Mouse (Mus musculus) lung, postnatal 0 days (tissue): Measurements from ENCODE around the gene Pno1.

ENCODE experiments used
- CTCF ChIP-seq: IDR thresholded peaks from 2 replicates; pipeline ENCODE4 v1.5.1; 2016; ENCODE audit warnings: antibody characterized with exemption, mild to moderate bottlenecking
- EP300 ChIP-seq: IDR thresholded peaks from 2 replicates; pipeline ENCODE4 v1.6.1; 2016; ENCODE audit warnings: antibody characterized with exemption, mild to moderate bottlenecking, control low read depth

- no peak for TF ChIP-seq CTCF
- no peak for TF ChIP-seq EP300
Observed at GRCm38 (mm10) chr11:17215475-17215874, 4.1 kb upstream of the Pno1 start.
